Mouse (Mus musculus) CH12.LX (cell line): ENCODE measurements around the gene BC030867. TPM values are rescaled to one million over a fixed set of nuclear protein-coding genes. Genes with fewer than 3 reads are reported as not detected.

Experiments
- DNase-seq: peaks from one replicate; pipeline ENCODE4 v3.0.0-alpha.2; 2013; ENCODE audit errors: extremely low read depth
- H3K27ac ChIP-seq: 2 replicates; pipeline ENCODE4 v1.5.1; 2012; ENCODE audit warnings: low read depth, mild to moderate bottlenecking, control low read depth, moderate library complexity; ENCODE audit not compliant: insufficient read depth
- H3K27me3 ChIP-seq: replicated peaks from 2 replicates; pipeline ENCODE3; 2012; ENCODE audit warnings: inconsistent platforms
- H3K36me3 ChIP-seq, 2 experiments: replicated peaks in 1 of 2; 2 replicates each; pipeline versions ENCODE3 to v1.6.1; 2012; ENCODE audit warnings: inconsistent platforms in 1 of 2, low read length in 1 of 2, mild to moderate bottlenecking in 1 of 2, mixed read lengths in 1 of 2, moderate library complexity in 1 of 2; ENCODE audit not compliant: control insufficient read depth in 1 of 2, insufficient read depth in 1 of 2
- H3K4me1 ChIP-seq, 2 experiments: 2 replicates each; pipeline ENCODE4 v1.6.1; 2012; ENCODE audit warnings: inconsistent platforms in 1 of 2, moderate library complexity in 1 of 2; ENCODE audit not compliant: insufficient read depth in 2 of 2, control insufficient read depth in 1 of 2
- H3K4me2 ChIP-seq: 2 replicates; pipeline ENCODE4 v1.6.1; 2012; ENCODE audit warnings: low read depth, mild to moderate bottlenecking, control low read depth; ENCODE audit not compliant: poor library complexity, insufficient read depth, severe bottlenecking
- H3K4me3 ChIP-seq, 3 experiments: fragments of 150-350 bp in 1 of 3; sonication (generic) in 1 of 3; replicated peaks in 1 of 3; 2 replicates each; pipeline versions ENCODE3 to v1.5.1; 2011 to 2012; ENCODE audit warnings: low read depth in 2 of 3, low read length in 2 of 3, mild to moderate bottlenecking in 2 of 3, moderate library complexity in 2 of 3, control low read depth in 1 of 3, improper control_type of control experiment in 1 of 3, inconsistent platforms in 1 of 3, mixed read lengths in 1 of 3; ENCODE audit not compliant: poor library complexity in 1 of 3
- H3K79me2 ChIP-seq: replicated peaks from 2 replicates; pipeline ENCODE4 v1.6.1; 2012; ENCODE audit warnings: mild to moderate bottlenecking, moderate library complexity; ENCODE audit not compliant: control insufficient read depth, poor library complexity, insufficient read depth, severe bottlenecking; ENCODE audit errors: extremely low read depth
- H3K9ac ChIP-seq: 2 replicates; pipeline ENCODE4 v1.6.1; 2012; ENCODE audit warnings: low read depth, mild to moderate bottlenecking, control low read depth, moderate library complexity; ENCODE audit not compliant: insufficient read depth
- H3K9me3 ChIP-seq: replicated peaks from 2 replicates; pipeline ENCODE3; 2012; ENCODE audit warnings: low read length, inconsistent platforms, mixed read lengths
- BHLHE40 ChIP-seq: IDR thresholded peaks from 2 replicates; pipeline ENCODE4 v1.6.1; 2011; ENCODE audit warnings: mild to moderate bottlenecking, low read depth, low read length, improper control_type of control experiment
- CHD1 ChIP-seq: IDR thresholded peaks from 2 replicates; pipeline ENCODE4 v1.6.1; 2012; ENCODE audit warnings: low read depth, low read length, improper control_type of control experiment, inconsistent platforms
- CHD2 ChIP-seq: IDR thresholded peaks from 2 replicates; pipeline ENCODE4 v1.6.1; 2011; ENCODE audit warnings: low read length, improper control_type of control experiment
- CTCF ChIP-seq, 2 experiments: IDR thresholded peaks in 1 of 2; conservative IDR thresholded peaks in 1 of 2; 2 replicates each; pipeline ENCODE4 v1.5.1; 2011 to 2012; ENCODE audit warnings: low read depth in 2 of 2, low read length in 2 of 2, improper control_type of control experiment in 1 of 2, inconsistent platforms in 1 of 2, mild to moderate bottlenecking in 1 of 2, moderate library complexity in 1 of 2
- E2F4 ChIP-seq: IDR thresholded peaks from 2 replicates; pipeline ENCODE4 v1.6.1; 2011; ENCODE audit warnings: low read depth, low read length, improper control_type of control experiment; ENCODE audit not compliant: insufficient replicate concordance
- EP300 ChIP-seq: IDR thresholded peaks from 2 replicates; pipeline ENCODE4 v1.6.1; 2011; ENCODE audit warnings: low read length, improper control_type of control experiment
- ETS1 ChIP-seq: conservative IDR thresholded peaks from 2 replicates; pipeline ENCODE4 v1.6.1; 2012; ENCODE audit warnings: low read depth, mild to moderate bottlenecking, inconsistent platforms, low read length, improper control_type of control experiment, moderate library complexity
- HCFC1 ChIP-seq: IDR thresholded peaks from 2 replicates; pipeline ENCODE4 v1.6.1; 2012; ENCODE audit warnings: low read depth, mild to moderate bottlenecking, inconsistent platforms, low read length, improper control_type of control experiment
- IRF4 ChIP-seq: IDR thresholded peaks from 2 replicates; pipeline ENCODE4 v1.6.1; 2014; ENCODE audit warnings: low read depth, mild to moderate bottlenecking, inconsistent platforms, low read length, improper control_type of control experiment
- JUN ChIP-seq: IDR thresholded peaks from 2 replicates; pipeline ENCODE4 v1.6.1; 2011; ENCODE audit warnings: low read depth, mild to moderate bottlenecking, low read length, improper control_type of control experiment, moderate library complexity; ENCODE audit not compliant: insufficient read depth
- JUND ChIP-seq: conservative IDR thresholded peaks from 2 replicates; pipeline ENCODE4 v1.6.1; 2011; ENCODE audit warnings: low read depth, low read length, improper control_type of control experiment
- KAT2A ChIP-seq: IDR thresholded peaks from 2 replicates; pipeline ENCODE4 v1.6.1; 2012; ENCODE audit warnings: low read length, improper control_type of control experiment, inconsistent platforms; ENCODE audit not compliant: insufficient replicate concordance
- MAX ChIP-seq: IDR thresholded peaks from 2 replicates; pipeline ENCODE4 v1.6.1; 2011; ENCODE audit warnings: low read length, improper control_type of control experiment
- MAZ ChIP-seq: IDR thresholded peaks from 2 replicates; pipeline ENCODE4 v1.6.1; 2012; ENCODE audit warnings: low read depth, mild to moderate bottlenecking, inconsistent platforms, low read length, improper control_type of control experiment, moderate library complexity
- MEF2A ChIP-seq: IDR thresholded peaks from 2 replicates; pipeline ENCODE4 v1.6.1; 2014; ENCODE audit warnings: low read depth, mild to moderate bottlenecking, inconsistent platforms, low read length, improper control_type of control experiment, borderline replicate concordance
- MXI1 ChIP-seq: IDR thresholded peaks from 2 replicates; pipeline ENCODE4 v1.6.1; 2011; ENCODE audit warnings: mild to moderate bottlenecking, low read depth, low read length, improper control_type of control experiment
- MYC ChIP-seq: IDR thresholded peaks from 2 replicates; pipeline ENCODE4 v1.6.1; 2011; ENCODE audit warnings: low read depth, mild to moderate bottlenecking, improper control_type of control experiment, low read length
- NELFE ChIP-seq: IDR thresholded peaks from 2 replicates; pipeline ENCODE4 v1.6.1; 2011; ENCODE audit warnings: low read depth, low read length, improper control_type of control experiment
- PAX5 ChIP-seq: IDR thresholded peaks from 2 replicates; pipeline ENCODE4 v1.6.1; 2012; ENCODE audit warnings: low read length, inconsistent platforms, mixed read lengths
- POLR2A ChIP-seq: IDR thresholded peaks from 2 replicates; pipeline ENCODE4 v1.6.1; 2011; ENCODE audit warnings: low read depth, mild to moderate bottlenecking, improper control_type of control experiment, low read length
- RAD21 ChIP-seq: IDR thresholded peaks from 2 replicates; pipeline ENCODE4 v1.6.1; 2011; ENCODE audit warnings: low read depth, mild to moderate bottlenecking, low read length, improper control_type of control experiment, moderate library complexity
- RCOR1 ChIP-seq: conservative IDR thresholded peaks from 2 replicates; pipeline ENCODE4 v1.6.1; 2012; ENCODE audit warnings: low read depth, mild to moderate bottlenecking, inconsistent platforms, low read length, improper control_type of control experiment
- SIN3A ChIP-seq: IDR thresholded peaks from 2 replicates; pipeline ENCODE4 v1.6.1; 2012; ENCODE audit warnings: low read length, improper control_type of control experiment, inconsistent platforms
- SMC3 ChIP-seq: IDR thresholded peaks from 2 replicates; pipeline ENCODE4 v1.6.1; 2011; ENCODE audit warnings: low read depth, low read length, improper control_type of control experiment
- TBP ChIP-seq: conservative IDR thresholded peaks from 2 replicates; pipeline ENCODE4 v1.6.1; 2011; ENCODE audit warnings: low read depth, low read length, improper control_type of control experiment
- UBTF ChIP-seq: IDR thresholded peaks from 2 replicates; pipeline ENCODE4 v1.6.1; 2012; ENCODE audit warnings: low read depth, mild to moderate bottlenecking, inconsistent platforms, low read length, improper control_type of control experiment, moderate library complexity
- USF1 ChIP-seq: IDR thresholded peaks from 2 replicates; pipeline ENCODE4 v1.6.1; 2014; ENCODE audit warnings: low read depth, mild to moderate bottlenecking, inconsistent platforms, low read length, improper control_type of control experiment
- USF2 ChIP-seq: conservative IDR thresholded peaks from 2 replicates; pipeline ENCODE4 v1.6.1; 2011; ENCODE audit warnings: low read depth, low read length, improper control_type of control experiment
- ZC3H11A ChIP-seq: IDR thresholded peaks from 2 replicates; pipeline ENCODE4 v1.6.1; 2012; ENCODE audit warnings: low read depth, mild to moderate bottlenecking, inconsistent platforms, low read length, improper control_type of control experiment
- ZMIZ1 ChIP-seq: IDR thresholded peaks from 2 replicates; pipeline ENCODE4 v1.6.1; 2012; ENCODE audit warnings: low read depth, mild to moderate bottlenecking, inconsistent platforms, low read length, improper control_type of control experiment
- ZNF384 ChIP-seq: IDR thresholded peaks from 2 replicates; pipeline ENCODE4 v1.6.1; 2012; ENCODE audit warnings: low read depth, low read length, improper control_type of control experiment, inconsistent platforms
- dilution Hi-C: fragments of 300-500 bp; cut with MboI; formaldehyde crosslinking; loops from 2 replicates; pipeline ENCODE4 v1.14.3; 2020; ENCODE audit warnings: low sequenced_read_pairs; ENCODE audit not compliant: extremely low pct_unique_long_range_greater_than_20kb, extremely low pct_ligation_motif_present
- in situ Hi-C: fragments of 300-500 bp; cut with MboI; formaldehyde crosslinking; loops from 3 replicates; pipeline ENCODE4 v1.14.3; 2019; ENCODE audit warnings: low sequenced_read_pairs, low pct_ligation_motif_present, low pct_unique_long_range_greater_than_20kb, mixed read lengths
- polyA plus RNA-seq: library from polyadenylated mRNA; unstranded; fragments of >175 nt; gene quantifications from 2 replicates; pipeline ENCODE4 v1.2.1, GENCODE M21; 2012; ENCODE audit warnings: low read depth; ENCODE audit not compliant: insufficient read length
- total RNA-seq, 2 experiments: library from RNA; depleted of rRNA; stranded (reverse); fragments of 300-350 nt in 1 of 2; fragments of >200 nt in 1 of 2; gene quantifications; 2 replicates each; pipeline ENCODE4 v1.2.3; 2012 to 2014

The BC030867 gene
- total and polyA plus RNA-seq, 3 experiments: 11.4 to 34.0 (median 26.2) TPM

- Histone ChIP-seq H3K36me3 (peaks cover 0 to 8% of the 10 kb centered on the region in 2 experiments), H3K27ac (peak overlapping the region; percentile 29), H3K27me3 (no peaks in the 10 kb centered on the region), H3K79me2 (0 out of 2 replicates have a peak, but pooled peaks cover 2% of the 10 kb centered on the region), H3K9ac (peak overlapping the region; percentile 13), H3K4me1 (peaks cover 51 to 97% of the 10 kb centered on the region in 2 experiments), H3K4me3 (peak overlapping the region; percentile 59 to 79 (median 60))
- dilution Hi-C loops: no loop called here
- in situ Hi-C loops: no loop called here
- TF ChIP-seq MAZ (no peak), MYC (0 out of 2 replicates have a peak, but pooled peaks have one; percentile 13), CHD1 (no peak), PAX5 (no peak), USF2 (no peak), UBTF (no peak), ZNF384 (no peak)
- TF ChIP-seq, all 38 proteins: peak for 1
- H3K4me2 ChIP-seq: peak overlapping the region; percentile 78
- no peaks in the 10 kb centered on the region for H3K9me3 ChIP-seq
- no peak for DNase-seq
These were observed 30.7 kb upstream of the BC030867 start for GRCm38 (mm10) chr11:102217876-102218430.

DNA sequence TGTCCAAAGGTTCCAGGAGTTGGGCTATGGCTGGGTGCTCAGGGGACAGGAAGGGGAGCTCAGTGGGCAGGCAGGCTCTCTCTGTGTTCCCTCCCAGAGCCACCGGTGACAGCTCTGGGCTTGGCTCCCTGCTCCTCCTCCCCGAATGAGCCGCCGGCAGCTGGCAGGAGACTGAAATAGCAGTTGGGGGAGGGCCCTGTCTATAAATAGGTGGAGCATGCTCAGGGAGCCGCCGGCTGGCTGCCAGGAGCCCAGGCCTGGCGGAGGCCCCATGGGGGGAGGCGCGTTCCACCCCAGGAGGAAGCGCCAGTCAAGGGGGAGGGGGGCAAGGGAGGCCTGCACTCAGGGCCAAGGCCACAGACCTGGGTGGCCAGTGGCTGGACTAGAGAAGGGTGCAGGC is 29.9 kb upstream of the BC030867 start:
- in situ Hi-C loops: no loop called here
- no peaks in the 10 kb centered on the region for H3K9me3 ChIP-seq
- H3K27ac ChIP-seq: peak overlapping the region; percentile 29
- DNase-seq: peak; percentile 96
- H3K27me3 ChIP-seq: no peaks in the 10 kb centered on the region
- dilution Hi-C loops: no loop called here
- H3K4me2 ChIP-seq: peak overlapping the region; percentile 78
- H3K79me2 ChIP-seq: 0 out of 2 replicates have a peak, but pooled peaks cover 2% of the 10 kb centered on the region
- H3K9ac ChIP-seq: peak overlapping the region; percentile 13
- H3K4me3 ChIP-seq: peak overlapping the region; percentile 59 to 79 (median 60)
- peaks cover 48 to 98% of the 10 kb centered on the region in 2 experiments for H3K4me1 ChIP-seq
- H3K36me3 ChIP-seq: peaks cover 0 to 3% of the 10 kb centered on the region in 2 experiments
- 0 out of 2 replicates have a peak, but pooled peaks have one; percentile 23 for TF ChIP-seq ZNF384
- TF ChIP-seq KAT2A: 0 out of 2 replicates have a peak, but pooled peaks have one; percentile 30
- TF ChIP-seq ETS1: peak; percentile 93
- TF ChIP-seq MXI1: peak; percentile 79; the same call in 1 of the 2 replicates
- no peak; the same call in 1 of the 2 replicates for TF ChIP-seq RAD21
- no peak for TF ChIP-seq PAX5
- TF ChIP-seq SMC3: peak; percentile 28; the same call in 1 of the 2 replicates
- peak; percentile 95 for TF ChIP-seq CHD2
- no peak; the same call in 1 of the 2 replicates for TF ChIP-seq RCOR1
- no peak for TF ChIP-seq ZMIZ1
- peak; percentile 56; the same call in 1 of the 2 replicates for TF ChIP-seq UBTF
- no peak for TF ChIP-seq USF2
- TF ChIP-seq POLR2A: peak; percentile 88
- TF ChIP-seq HCFC1: peak; percentile 54
- TF ChIP-seq CTCF (conservative IDR thresholded peaks at IDR 0.05 in 1 of 2, IDR thresholded peaks at IDR 0.05 in 1 of 2; ENCODE audit: low read depth in 2 of 2, low read length in 2 of 2): 0 out of 4 replicates have a peak, but pooled peaks of 1 of the 2 experiments have one; percentile 0
- TF ChIP-seq NELFE: peak; percentile 66; the same call in 1 of the 2 replicates
- no peak for TF ChIP-seq ZC3H11A
- TF ChIP-seq JUN: no peak
- peak; percentile 88 for TF ChIP-seq BHLHE40
- TF ChIP-seq MAZ: peak; percentile 93
- TF ChIP-seq IRF4: peak; percentile 86
- peak; percentile 73 for TF ChIP-seq EP300
- TF ChIP-seq MEF2A: peak; percentile 100
- peak; percentile 94 for TF ChIP-seq SIN3A
- TF ChIP-seq MAX: peak; percentile 42; the same call in 1 of the 2 replicates
- no peak for TF ChIP-seq JUND
- TF ChIP-seq E2F4: no peak
- TF ChIP-seq USF1: no peak
- TF ChIP-seq TBP: peak; percentile 76; the same call in 1 of the 2 replicates
